Mouse (Mus musculus) B cell, adult 67 days (primary cell): ENCODE results near the gene Gtpbp6. TPM values are rescaled to one million over a fixed set of nuclear protein-coding genes. Genes with fewer than 3 reads are reported as not detected.

Source experiments
- total RNA-seq, 2 experiments: library from RNA; stranded (reverse); gene quantifications; 4 replicates each; pipeline ENCODE4 v1.2.4; 2023

The Gtpbp6 gene
- total RNA-seq: 100 to 1,000 TPM; 147 to 151 TPM

GRCm38 (mm10) chr5:110107581-110108304 is at the start of gene Gtpbp6:
Gene Gtpbp6, minus strand, starts transcription at chr5:110108197.

GRCm38 (mm10) chr5:110135293-110136086 is 27.5 kb upstream of the Gtpbp6 start, which contains the start of gene Chfr:
Gene Chfr, plus strand, starts transcription at chr5:110135842.

GRCm38 (mm10) chr5:110109991-110110441 is 2.0 kb upstream of the Gtpbp6 start, which contains the start of gene Zfp605:
Gene Zfp605, plus strand, starts transcription at chr5:110110092.

GRCm38 (mm10) chr5:110099656-110100580 is 8.1 kb downstream of the Gtpbp6 start, which contains the start of gene Plcxd1:
Gene Plcxd1, plus strand, starts transcription at chr5:110099969.

GRCm38 (mm10) chr5:110094030-110094846 is 13.8 kb downstream of the Gtpbp6 start, which contains the start of gene Gm35315:
Gene Gm35315, minus strand, starts transcription at chr5:110094420.

GRCm38 (mm10) chr5:110072413-110072812 is 35.6 kb downstream of the Gtpbp6 start, which contains the start of gene Gm17655:
Gene Gm17655, minus strand, starts transcription at chr5:110072513.

Other genes with a start within 250 kb of the Gtpbp6 start
- 10 to 100 TPM; 30.1 to 36.1 TPM for gene Gm15446, start 184.8 kb downstream of the Gtpbp6 start, total RNA-seq
- 10 to 100 TPM; 42.9 to 50.0 TPM for gene Zfp932, start 111.7 kb downstream of the Gtpbp6 start, total RNA-seq
- gene Gm17655, start 35.7 kb downstream of the Gtpbp6 start, total RNA-seq: 10 to 100 TPM; 16.5 to 18.5 TPM
- gene Gm35315, start 13.8 kb downstream of the Gtpbp6 start, total RNA-seq: under 1 TPM; 0.50 to 0.90 TPM
- gene Plcxd1, start 8.2 kb downstream of the Gtpbp6 start, total RNA-seq: 1 to 10 TPM; 1.3 to 2.2 TPM
- 10 to 100 TPM in 1 of 2 experiments, 1 to 10 TPM in 1; 9.7 to 10.9 TPM for gene Zfp605, start 1.9 kb upstream of the Gtpbp6 start, total RNA-seq
- gene Chfr, start 27.6 kb upstream of the Gtpbp6 start, total RNA-seq: 100 to 1,000 TPM in 1 of 2 experiments, 10 to 100 TPM in 1; 91.1 to 105 TPM
- 10 to 100 TPM; 38.2 to 39.1 TPM for gene Golga3, start 68.5 kb upstream of the Gtpbp6 start, total RNA-seq
- 100 to 1,000 TPM in 1 of 2 experiments, 10 to 100 TPM in 1; 100.0 to 115 TPM for gene Ankle2, start 122.8 kb upstream of the Gtpbp6 start, total RNA-seq
- 10 to 100 TPM; 32.4 to 40.3 TPM for gene Pgam5, start 161.7 kb upstream of the Gtpbp6 start, total RNA-seq
- 1 to 10 TPM; 2.4 to 4.1 TPM for gene Pxmp2, start 178.0 kb upstream of the Gtpbp6 start, total RNA-seq
- 10 to 100 TPM in 1 of 2 experiments, 1 to 10 TPM in 1; 8.2 to 10.7 TPM for gene Pole, start 178.1 kb upstream of the Gtpbp6 start, total RNA-seq
- gene P2rx2, start 235.0 kb upstream of the Gtpbp6 start, total RNA-seq: not detected
- gene Lrcol1, start 236.5 kb upstream of the Gtpbp6 start, total RNA-seq: not detected